Mouse (Mus musculus): ENCODE data around the gene Cyp2w1. TPM values are rescaled to one million over a fixed set of nuclear protein-coding genes. Genes with fewer than 3 reads are reported as not detected.
A peak's percentile ranks its signal among the peaks of the same experiment; 100 is the strongest.

The Cyp2w1 gene
- polyA plus RNA-seq, 1 experiment: 0.33 TPM

DNA sequence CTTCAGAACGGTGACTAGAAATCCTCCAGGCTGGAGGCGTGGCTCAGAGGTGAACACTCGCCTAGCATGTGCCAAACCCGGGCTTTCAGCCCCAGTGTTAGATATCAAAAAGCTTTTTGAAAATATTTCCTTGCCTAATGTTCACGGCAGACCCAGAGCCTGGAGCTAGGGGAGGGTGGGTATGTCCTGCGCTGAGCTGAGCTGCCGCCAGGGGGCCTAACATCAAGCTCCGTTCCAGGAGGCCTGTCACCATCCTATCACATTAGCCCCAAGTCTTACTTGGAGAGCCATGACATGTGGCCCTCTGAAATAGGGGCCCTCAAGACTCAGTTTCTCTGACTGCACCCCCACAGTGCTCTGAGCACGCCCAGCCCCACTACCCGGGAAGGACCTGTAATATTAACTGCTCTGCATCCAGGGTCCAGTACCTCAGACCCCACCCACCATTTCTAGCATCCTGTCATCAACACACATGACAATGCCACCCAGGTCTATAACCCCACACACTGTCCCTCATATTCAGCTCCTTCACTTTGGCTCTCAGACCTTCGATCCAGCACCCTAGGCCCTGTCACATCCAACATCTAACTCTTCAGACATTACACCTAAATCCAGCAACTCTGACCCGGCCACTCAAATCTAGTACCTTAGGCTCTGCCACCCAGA, 8.3 kb upstream of the Cyp2w1 start:
- 4% methylated on average over 12 of the region's 12 CpGs for WGBS
- TF ChIP-seq CTCF (IDR thresholded peaks at IDR 0.05; ENCODE audit: insufficient read depth, low read length) (peak; percentile 83), POLR2A (IDR thresholded peaks at IDR 0.05; ENCODE audit: borderline replicate concordance, extremely low read depth, low read depth, low read length) (no peak)
- H3K4me1 ChIP-seq (ENCODE audit: control insufficient read depth, insufficient read depth, low read length): peaks cover 7% of the 10 kb centered on the region
- peak overlapping the region; percentile 94 for H3K4me3 ChIP-seq (replicated peaks; ENCODE audit: extremely low read depth, low read depth, low read length)
- DNase-seq: peak; percentile 71

DNA sequence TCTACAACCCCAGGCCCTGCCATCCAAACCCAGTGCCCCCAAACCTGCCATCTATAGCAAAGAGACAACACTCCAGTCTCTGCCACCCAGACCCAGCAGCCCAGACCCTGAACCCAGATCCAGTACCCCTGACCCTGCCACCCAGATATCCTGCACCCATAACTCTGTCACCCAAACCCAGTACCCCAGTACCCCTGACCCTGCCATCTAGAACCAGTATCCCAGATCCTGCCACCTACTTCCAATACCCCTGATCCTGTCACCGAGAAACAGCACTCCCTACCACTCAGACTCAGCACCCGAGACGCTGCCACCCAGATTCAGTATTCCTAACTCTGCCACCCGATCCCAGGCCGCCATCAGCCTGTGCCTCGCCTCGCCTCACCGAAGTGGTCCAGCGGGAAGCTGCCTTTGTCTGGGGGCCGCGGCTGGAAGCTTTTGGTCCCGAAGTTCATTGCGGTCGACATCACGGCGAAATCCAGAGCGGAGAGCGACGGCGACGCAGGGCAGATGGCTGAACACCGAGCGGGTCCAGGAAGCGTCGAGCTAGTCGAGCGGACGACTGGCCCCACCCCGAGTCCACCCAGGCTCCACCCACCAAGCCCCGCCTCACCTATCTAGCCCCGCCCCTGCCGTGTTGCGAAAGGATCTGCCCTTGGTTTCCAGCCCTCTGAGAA, 7.6 kb upstream of the Cyp2w1 start:
- under 1% methylated on average over 33 of the region's 33 CpGs for WGBS
- H3K4me3 ChIP-seq (replicated peaks; ENCODE audit: extremely low read depth, low read depth, low read length): peak overlapping the region; percentile 94
- DNase-seq: peak; percentile 97
- H3K4me1 ChIP-seq (ENCODE audit: control insufficient read depth, insufficient read depth, low read length): peaks cover 7% of the 10 kb centered on the region
- TF ChIP-seq POLR2A (IDR thresholded peaks at IDR 0.05; ENCODE audit: borderline replicate concordance, extremely low read depth, low read depth, low read length): peak; percentile 87; the same call in 1 of the 2 replicates
- TF ChIP-seq CTCF (IDR thresholded peaks at IDR 0.05; ENCODE audit: insufficient read depth, low read length): no peak

DNA sequence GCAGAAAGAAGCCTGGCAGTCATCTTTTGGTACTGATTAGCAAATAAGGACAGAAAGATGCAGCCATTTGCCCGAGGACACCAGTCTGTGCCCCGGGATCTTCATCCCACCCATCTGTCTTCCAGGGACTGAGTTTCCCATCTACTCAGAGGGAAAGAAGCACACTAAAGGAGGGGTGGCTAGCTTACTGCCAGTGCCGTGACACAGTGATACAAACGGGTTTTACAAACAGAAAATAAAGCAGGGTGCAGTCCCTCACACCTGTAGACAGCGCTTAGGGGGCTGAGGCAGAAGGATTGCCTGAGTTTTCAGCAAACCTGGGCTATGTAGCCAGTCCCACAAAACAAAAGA, 7.1 kb upstream of the Cyp2w1 start:
- peaks cover 7% of the 10 kb centered on the region for H3K4me1 ChIP-seq (ENCODE audit: control insufficient read depth, insufficient read depth, low read length)
- WGBS: 5% methylated on average over 5 of the region's 5 CpGs
- DNase-seq: no peak
- H3K4me3 ChIP-seq (replicated peaks; ENCODE audit: extremely low read depth, low read depth, low read length): peak overlapping the region; percentile 16
- no peak for TF ChIP-seq POLR2A (IDR thresholded peaks at IDR 0.05; ENCODE audit: borderline replicate concordance, extremely low read depth, low read depth, low read length)
- no peak for TF ChIP-seq CTCF (IDR thresholded peaks at IDR 0.05; ENCODE audit: insufficient read depth, low read length)

DNA sequence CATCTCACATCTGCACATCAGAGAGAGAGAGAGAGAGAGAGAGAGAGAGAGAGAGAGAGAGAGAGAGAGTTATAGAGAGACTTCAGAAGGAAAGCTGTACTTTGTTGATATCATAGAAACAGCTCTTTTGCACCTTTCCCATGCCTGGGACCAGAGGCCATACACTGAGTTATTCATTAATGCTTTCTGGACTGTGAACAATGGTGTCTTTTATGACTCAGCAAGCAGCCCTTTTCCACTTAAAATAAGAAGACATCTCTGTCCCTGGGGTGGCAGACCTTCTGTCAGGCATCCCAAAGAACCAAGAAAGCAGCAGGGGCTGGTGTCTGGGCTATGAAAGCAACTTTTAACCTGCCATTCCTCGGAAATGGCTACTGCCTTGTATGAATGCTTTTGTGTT, 5.2 kb upstream of the Cyp2w1 start:
- DNase-seq: no peak
- Histone ChIP-seq H3K4me3 (replicated peaks; ENCODE audit: extremely low read depth, low read depth, low read length) (no peak overlapping the region), H3K4me1 (ENCODE audit: control insufficient read depth, insufficient read depth, low read length) (peaks cover 7% of the 10 kb centered on the region)
- TF ChIP-seq CTCF (IDR thresholded peaks at IDR 0.05; ENCODE audit: insufficient read depth, low read length): no peak
- no peak for TF ChIP-seq POLR2A (IDR thresholded peaks at IDR 0.05; ENCODE audit: borderline replicate concordance, extremely low read depth, low read depth, low read length)
- WGBS: 68% methylated on average over 1 of the region's 1 CpGs

DNA sequence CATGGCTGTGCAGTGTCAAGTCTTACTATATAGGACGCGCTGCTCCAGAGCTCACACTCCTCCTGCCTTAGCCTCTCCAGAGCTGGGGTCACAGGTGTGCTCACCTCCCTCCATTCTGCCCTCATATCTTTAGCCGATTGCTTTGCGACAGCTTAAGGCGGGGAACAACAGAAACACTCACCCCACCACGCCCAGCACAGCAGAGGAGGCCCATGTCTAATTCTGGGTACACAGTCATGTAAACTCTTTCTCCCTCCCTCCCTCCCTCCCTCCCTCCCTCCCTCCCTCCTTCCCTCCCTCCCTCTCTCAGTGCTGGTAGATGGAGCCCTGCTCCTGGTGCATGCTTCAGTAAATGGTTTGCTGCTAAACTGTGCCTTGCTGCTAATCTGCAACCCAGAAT, 2.7 kb upstream of the Cyp2w1 start:
- TF ChIP-seq CTCF (IDR thresholded peaks at IDR 0.05; ENCODE audit: insufficient read depth, low read length) (no peak), POLR2A (IDR thresholded peaks at IDR 0.05; ENCODE audit: borderline replicate concordance, extremely low read depth, low read depth, low read length) (no peak)
- no peak for DNase-seq
- WGBS: 63% methylated on average over 6 of the region's 6 CpGs
- no peak overlapping the region for H3K4me3 ChIP-seq (replicated peaks; ENCODE audit: extremely low read depth, low read depth, low read length)
- H3K4me1 ChIP-seq (ENCODE audit: control insufficient read depth, insufficient read depth, low read length): no peaks in the 10 kb centered on the region

DNA sequence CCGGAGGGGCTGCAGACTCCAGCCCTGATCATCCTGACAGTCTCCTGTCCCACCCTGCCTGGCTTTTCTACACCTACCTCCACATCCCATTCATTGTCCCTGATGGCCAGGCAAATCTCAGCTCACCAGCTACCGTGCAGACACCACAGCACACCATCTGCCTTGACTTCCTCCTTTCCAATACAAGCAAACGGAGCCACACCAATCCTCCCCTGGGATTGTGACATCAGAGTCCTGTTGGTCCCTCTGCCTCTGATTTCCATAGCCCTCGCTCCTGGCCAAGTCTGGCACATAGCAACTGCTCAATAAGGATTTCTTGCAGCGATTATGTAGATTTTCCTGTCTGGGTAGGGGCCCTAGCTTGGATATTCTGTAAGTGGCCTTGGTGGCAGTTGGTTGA, 1.3 kb upstream of the Cyp2w1 start, which contains the start of gene Cox19:
Gene Cox19, minus strand, starts transcription at position 285 of the 400 bp plus-strand sequence.
- no peak within 1 kb of the TSS for H3K4me3 ChIP-seq (replicated peaks; ENCODE audit: extremely low read depth, low read depth, low read length)
- no peaks in the 10 kb centered on the region for H3K4me1 ChIP-seq (ENCODE audit: control insufficient read depth, insufficient read depth, low read length)
- no peak for DNase-seq
- WGBS: 38% methylated on average over 5 of the region's 5 CpGs
- no peak for TF ChIP-seq CTCF (IDR thresholded peaks at IDR 0.05; ENCODE audit: insufficient read depth, low read length)
- no peak for TF ChIP-seq POLR2A (IDR thresholded peaks at IDR 0.05; ENCODE audit: borderline replicate concordance, extremely low read depth, low read depth, low read length)

DNA sequence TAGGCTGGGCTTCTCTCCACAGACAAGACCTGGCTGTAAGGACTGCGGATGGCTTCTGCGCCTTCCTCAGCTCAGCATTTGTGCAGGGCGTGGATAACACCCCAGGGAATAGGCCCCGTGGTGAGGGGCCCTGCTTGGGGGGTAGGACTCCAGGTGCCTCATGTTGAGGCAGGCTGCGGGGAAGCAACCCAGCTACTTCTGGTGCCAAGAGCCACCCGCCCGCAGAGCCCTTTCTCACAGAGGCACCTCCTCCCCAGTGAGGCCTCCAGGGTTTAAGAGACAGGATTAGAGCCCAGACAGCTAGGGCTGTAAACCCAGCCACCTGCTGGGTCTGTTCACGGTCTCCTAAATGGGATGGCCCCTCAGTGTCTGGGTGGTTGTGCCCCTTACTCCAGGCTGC, 789 bp upstream of the Cyp2w1 start:
- no peak for DNase-seq
- H3K4me1 ChIP-seq (ENCODE audit: control insufficient read depth, insufficient read depth, low read length): no peaks in the 10 kb centered on the region
- TF ChIP-seq POLR2A (IDR thresholded peaks at IDR 0.05; ENCODE audit: borderline replicate concordance, extremely low read depth, low read depth, low read length): no peak
- no peak for TF ChIP-seq CTCF (IDR thresholded peaks at IDR 0.05; ENCODE audit: insufficient read depth, low read length)
- 35% methylated on average over 8 of the region's 8 CpGs for WGBS
- H3K4me3 ChIP-seq (replicated peaks; ENCODE audit: extremely low read depth, low read depth, low read length): no peak overlapping the region

DNA sequence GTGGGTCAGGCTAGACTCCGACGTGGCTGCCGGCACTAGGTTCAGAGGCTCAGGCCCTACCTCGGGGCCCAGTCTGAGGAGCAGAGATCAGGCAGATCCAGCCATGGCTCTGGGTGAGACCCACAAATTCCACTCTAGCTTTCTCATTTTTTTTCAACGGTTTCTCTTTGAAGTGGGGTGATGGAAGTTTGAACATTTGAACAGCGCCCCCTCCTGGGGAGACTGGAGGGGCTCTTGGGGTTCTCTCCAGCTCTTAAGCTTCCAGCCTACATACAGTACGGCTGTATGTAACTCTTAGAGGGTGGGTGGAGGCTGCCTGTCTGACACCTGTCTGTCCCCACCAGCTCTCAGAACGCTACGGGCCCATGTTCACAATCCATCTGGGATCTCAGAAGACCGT, 1.1 kb downstream of the Cyp2w1 start:
- no peaks in the 10 kb centered on the region for H3K4me1 ChIP-seq (ENCODE audit: control insufficient read depth, insufficient read depth, low read length)
- no peak for TF ChIP-seq POLR2A (IDR thresholded peaks at IDR 0.05; ENCODE audit: borderline replicate concordance, extremely low read depth, low read depth, low read length)
- no peak for TF ChIP-seq CTCF (IDR thresholded peaks at IDR 0.05; ENCODE audit: insufficient read depth, low read length)
- no peak for DNase-seq
- WGBS: 50% methylated on average over 10 of the region's 10 CpGs
- no peak overlapping the region for H3K4me3 ChIP-seq (replicated peaks; ENCODE audit: extremely low read depth, low read depth, low read length)

DNA sequence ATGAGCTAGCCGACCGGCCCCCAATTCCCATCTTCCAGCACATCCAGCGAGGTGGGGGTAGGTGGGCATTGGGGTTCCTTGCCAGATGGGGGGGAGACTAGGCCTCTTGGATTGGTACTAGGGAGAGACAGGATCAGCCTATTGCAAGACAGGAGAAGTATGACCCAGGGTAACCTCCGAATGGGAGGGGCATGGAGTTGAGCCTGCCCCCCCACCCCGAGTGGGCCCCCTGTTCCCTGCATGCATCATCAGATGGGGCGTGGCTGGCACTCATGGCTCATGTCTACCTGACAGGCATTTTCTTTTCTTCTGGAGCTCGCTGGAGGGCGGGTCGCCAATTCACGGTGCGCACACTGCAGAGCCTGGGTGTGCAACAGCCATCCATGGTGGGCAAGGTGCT, 1.5 kb downstream of the Cyp2w1 start:
- Histone ChIP-seq H3K4me3 (replicated peaks; ENCODE audit: extremely low read depth, low read depth, low read length) (no peak overlapping the region), H3K4me1 (ENCODE audit: control insufficient read depth, insufficient read depth, low read length) (no peaks in the 10 kb centered on the region)
- no peak for DNase-seq
- TF ChIP-seq CTCF (IDR thresholded peaks at IDR 0.05; ENCODE audit: insufficient read depth, low read length) (no peak), POLR2A (IDR thresholded peaks at IDR 0.05; ENCODE audit: borderline replicate concordance, extremely low read depth, low read depth, low read length) (no peak)
- 83% methylated on average over 11 of the region's 11 CpGs for WGBS

DNA sequence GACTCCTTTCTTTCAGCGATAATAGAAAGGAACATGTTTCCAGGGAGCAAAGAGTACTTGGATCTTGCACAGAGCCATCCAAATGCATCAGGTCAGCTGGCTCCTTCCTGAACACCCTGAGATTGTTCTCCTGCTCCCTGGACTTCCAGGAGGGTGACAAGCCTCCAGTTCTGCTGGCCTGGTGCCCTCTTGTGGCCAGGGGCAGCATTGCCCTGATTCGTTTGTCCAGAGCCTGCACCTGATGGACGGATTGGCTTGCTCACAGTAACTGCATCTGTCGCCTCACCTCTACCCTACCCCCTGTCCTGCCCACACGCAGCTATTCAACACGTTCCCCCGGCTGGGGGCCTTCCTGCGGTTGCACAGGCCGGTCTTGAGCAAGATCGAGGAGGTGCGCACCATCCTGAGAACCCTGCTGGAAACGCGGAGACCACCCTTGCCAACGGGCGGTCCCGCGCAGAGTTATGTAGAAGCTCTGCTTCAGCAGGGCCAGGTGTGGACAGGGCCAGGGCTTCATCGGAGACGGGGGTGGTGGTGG, 2.9 kb downstream of the Cyp2w1 start:
- TF ChIP-seq CTCF (IDR thresholded peaks at IDR 0.05; ENCODE audit: insufficient read depth, low read length): peak; percentile 99
- TF ChIP-seq POLR2A (IDR thresholded peaks at IDR 0.05; ENCODE audit: borderline replicate concordance, extremely low read depth, low read depth, low read length): no peak
- Histone ChIP-seq H3K4me3 (replicated peaks; ENCODE audit: extremely low read depth, low read depth, low read length) (no peak overlapping the region), H3K4me1 (ENCODE audit: control insufficient read depth, insufficient read depth, low read length) (no peaks in the 10 kb centered on the region)
- WGBS: 34% methylated on average over 19 of the region's 19 CpGs
- DNase-seq: peak; percentile 81

Data from lung, adult 2 months (tissue).